Mouse (Mus musculus): ENCODE data around the gene Fkbp6.
"Not testable (repeated sequence)": the region's sequence is repeated elsewhere in the genome, so short reads cannot be mapped to it uniquely, and the experiment has no call there.

The Fkbp6 gene

DNA sequence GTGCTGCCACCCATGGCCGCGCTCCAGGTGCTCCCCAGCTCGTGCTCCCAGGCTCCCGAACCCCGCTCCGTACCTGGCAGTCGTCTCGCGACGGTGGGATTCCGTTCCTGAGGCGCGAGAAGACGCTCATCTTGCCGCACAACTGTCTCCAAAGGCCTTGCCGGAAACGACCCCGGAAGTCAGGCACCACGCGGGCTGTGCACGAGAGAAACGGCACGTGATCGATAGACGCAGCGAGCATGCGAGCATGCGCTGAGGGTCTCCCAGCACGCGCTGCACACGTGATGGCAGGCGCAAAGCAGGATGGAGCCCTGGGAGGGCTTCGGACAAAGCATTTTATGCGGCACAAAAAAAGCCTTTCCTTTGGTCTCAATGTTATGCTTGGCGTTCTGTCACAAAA, at the start of gene Fkbp6:
Fkbp6 (minus strand) TSS at position 183 of the 400 bp plus-strand sequence.
- DNase-seq, result no peak

DNA sequence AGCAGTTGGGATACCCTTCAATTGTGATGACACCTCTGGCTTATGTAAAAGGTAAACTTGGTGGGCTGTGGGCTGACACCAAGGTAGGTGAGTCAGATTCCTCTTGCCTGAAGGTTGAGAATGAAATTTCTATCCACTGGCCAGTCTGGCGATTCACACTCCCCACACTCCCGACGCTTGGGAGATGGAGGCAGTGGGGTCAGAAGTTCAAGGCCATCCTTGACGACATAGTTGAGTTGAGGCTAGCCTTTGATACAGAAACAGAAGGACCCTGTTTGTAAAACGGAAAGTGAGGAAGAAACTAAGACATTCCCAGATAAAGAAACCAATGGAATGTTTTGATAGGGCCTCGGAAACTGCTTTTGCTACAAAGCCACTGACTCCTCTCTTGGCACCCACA, 49.5 kb upstream of the Fkbp6 start:
- no peak for DNase-seq

DNA sequence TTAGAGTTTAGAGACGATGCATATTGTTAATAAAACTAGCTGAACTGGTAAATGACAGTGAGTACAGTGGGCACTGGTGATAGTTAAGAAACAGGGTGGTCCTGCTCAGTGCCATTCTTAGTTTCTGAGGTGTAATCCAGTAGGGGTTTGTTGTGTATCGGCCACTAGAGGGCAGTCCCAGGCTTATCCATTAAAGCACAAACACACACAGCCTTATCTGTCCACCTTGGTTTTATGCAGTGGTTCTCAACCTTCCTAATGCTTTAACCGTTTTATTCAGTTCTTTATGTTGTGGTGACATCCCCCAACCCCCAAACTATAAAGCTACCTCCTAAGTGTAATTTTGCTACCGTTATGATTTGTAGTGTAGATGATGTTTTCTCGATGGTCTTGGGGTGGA, 46.0 kb upstream of the Fkbp6 start:
- no peak for DNase-seq

DNA sequence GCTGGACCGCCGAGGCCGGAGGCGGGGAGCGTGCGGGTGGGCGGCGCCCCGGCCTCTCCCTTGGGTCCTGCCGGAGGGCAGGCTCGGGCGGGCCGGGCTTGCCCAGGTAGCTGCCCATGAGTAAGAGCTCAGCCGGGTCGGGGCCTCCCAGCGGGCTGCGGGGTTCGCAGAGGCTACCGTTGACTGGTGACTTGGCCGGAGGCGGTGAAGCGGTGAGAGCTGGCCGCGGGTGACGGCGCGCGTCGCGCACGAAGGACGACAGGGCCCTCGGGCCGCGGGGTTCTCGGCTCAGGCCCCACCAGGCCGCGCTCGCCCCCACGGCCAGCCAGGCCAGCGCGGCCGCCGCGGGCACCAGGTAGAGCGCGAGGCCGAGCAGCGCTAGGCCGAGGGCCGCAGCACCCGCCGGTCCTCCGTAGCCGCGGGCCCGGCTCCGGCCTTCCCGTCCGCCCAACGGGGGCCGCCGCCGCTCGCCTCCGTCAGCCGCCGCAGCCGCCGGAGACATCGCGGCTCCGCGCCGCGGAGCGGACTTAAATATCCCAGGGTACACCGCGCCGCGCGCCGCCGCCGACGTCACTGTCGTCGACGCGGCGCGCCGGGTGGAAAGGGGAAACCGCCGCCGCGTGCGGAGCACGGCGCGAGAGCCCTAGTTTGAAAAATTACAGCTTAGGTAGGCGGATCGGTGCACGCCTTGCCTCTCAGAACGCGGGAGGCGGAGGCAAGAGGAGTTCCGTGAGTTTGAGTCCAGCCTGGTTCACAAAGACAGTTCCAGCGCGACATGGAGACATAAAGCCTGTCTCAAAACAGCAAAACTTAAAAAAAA, 44.4 kb upstream of the Fkbp6 start, which contains the start of gene Pom121:
Pom121 (minus strand) TSS at position 543 of the 820 bp plus-strand sequence.
- DNase-seq, result peak; percentile 98

DNA sequence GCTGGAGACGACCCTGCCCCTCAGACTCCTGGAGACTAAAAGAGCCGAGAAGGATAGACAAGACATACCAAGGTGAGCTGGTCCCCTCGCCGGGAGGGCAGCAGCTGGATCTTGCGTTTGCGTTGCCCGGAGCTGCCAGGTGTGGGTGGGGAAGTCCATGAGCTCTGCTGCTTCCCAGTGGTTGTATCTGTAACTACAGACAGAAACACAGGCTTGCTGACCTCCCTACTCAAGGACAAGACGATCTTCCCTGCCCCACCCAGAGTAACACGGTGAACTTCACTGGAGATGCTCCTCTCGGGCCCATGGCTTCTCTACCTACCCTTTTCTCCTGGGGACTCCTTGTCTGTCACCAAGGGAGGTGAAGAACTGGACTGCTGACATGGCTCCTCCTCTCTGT, 33.9 kb upstream of the Fkbp6 start:
- peak; percentile 88 for DNase-seq

DNA sequence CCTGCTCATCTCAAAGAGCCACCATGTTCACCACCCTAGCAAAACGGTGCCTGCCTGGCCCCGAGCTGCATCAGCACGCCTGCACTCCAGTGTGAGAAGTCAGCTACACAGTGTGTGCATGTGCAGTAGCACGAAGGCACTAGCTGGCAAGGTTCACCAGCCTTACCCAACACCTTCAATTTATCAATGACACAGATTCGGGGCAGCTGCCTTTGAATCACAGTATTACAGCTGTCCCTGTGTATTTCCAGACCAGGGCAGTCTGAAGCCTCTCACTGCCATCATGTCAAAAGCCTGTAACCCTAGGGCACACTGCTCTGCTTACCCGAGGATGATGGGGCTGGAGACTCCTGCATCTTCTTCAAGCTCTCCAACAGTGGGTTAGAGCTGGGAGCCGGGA, 32.9 kb upstream of the Fkbp6 start:
- no peak for DNase-seq

DNA sequence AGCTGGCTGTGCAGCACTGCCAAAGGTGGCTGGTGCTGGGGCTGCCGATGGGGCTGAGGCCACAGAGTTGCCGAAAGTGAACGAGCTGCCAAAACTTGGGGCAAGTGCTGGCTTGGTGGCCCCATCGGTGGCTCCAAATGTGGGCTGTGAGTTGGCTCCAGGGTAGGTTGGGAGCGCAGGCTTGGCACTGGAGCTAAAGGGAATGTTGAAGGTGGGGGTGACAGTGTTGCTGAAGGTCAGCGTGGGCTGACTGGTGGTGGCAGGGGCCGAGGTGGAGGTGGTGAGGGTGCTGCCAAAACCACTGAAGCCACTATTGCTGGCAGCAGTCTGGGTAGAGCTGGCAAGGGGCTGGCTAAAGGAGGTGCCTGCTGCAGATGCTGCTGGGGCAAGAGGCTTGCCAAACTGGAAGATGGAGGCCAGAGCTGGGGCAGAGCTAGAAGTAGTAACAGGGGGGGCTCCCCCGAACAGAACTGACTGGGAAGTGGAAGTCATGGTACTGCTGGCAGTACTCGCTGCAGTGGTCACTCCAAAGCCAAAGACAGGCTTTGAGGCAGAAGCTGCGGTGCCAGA, 31.6 kb upstream of the Fkbp6 start:
- peak; percentile 97 for DNase-seq

DNA sequence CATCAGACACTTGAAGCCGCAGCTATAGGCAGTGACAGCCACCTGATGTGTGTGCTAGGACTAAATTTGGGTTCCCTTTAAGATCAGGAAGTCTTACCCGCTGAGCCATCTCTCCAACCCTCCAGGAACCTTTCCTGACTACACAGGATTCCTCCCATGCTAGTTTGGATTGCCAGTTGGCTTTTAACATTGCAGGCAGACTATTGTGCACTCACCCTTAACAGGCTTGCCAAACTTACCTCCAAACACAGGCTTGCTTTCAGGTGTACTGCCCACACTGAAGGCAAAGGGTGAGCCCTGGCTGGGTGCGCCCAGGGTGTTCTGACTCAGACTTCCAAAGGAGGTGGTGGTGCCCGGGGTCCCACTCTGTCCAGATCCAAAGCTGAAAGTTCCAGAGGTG, 30.8 kb upstream of the Fkbp6 start:
- no peak for DNase-seq

DNA sequence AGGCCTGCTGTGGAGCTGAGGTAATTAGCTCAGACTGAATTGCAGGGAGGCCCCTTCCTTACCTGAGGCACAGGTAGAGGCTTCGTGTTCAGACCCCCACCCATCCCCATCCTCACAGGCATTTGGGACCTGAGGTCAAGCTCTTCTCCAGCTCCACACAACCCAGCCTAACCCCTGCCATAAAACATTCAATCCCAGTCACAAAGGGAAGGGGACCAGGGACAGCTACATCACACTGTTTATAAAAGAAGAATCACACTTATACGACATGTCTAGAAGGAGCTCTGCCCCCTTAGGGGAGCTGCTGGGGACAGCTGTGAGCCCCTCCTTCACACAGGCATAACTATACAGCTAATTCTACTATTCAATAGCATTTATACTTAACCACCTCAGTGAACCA, 26.5 kb upstream of the Fkbp6 start:
- DNase-seq, result no peak

DNA sequence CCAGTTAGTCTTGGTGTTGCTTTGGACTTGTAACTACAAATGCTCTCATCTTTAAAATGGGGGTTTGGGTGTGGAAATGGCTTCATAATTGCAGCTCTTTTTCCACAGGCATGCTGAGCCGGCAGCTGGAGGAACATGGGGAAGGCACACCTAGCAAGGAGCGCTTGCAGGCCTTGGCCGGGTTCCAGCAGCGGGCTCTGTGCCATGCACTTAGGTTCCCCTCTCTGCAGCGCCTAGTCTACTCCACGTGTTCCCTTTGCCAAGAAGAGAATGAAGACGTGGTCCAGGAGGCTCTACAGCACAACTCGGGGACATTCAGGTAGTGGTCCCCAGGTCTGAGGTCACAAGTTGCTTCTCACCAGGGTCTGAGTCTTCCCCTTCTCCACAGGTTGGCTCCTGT, 25.3 kb upstream of the Fkbp6 start:
- no peak for DNase-seq

DNA sequence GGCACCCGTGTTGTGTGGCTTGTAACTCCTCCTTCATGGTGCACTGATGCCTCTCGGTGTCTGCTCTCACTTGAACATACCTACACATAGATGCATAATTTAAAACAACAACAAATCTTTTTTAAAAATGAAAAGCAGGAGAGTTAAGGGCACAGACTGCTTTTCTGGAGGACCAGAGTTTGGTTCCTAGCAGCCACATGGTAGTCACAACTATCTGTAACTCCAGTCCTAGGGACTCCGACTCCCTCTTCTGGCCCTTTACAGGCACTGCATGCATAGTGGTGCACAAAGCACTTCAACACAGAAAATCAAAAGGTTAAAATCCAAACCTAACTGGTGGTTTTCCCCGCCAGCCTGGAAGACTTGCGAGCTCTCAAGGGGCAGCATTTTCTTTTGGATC, 23.8 kb upstream of the Fkbp6 start:
- no peak for DNase-seq

DNA sequence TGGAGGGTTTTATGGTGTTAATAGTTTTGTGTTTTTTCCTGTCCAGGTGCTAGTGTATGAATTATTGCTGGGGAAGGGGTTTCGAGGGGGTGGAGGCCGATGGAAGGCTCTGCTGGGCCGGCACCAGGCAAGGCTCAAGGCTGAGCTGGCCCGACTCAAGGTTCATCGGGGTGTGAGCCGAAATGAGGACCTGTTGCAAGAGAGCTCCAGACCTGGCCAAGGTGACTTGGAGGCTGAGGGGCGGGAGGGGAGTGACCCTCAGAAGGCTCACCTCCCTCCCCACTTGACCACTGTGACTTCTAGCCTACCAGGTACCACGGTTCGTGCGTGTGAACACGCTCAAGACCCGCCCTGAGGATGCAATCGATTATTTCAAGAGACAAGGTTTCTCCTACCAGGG, 21.4 kb upstream of the Fkbp6 start:
- peak; percentile 92 for DNase-seq

DNA sequence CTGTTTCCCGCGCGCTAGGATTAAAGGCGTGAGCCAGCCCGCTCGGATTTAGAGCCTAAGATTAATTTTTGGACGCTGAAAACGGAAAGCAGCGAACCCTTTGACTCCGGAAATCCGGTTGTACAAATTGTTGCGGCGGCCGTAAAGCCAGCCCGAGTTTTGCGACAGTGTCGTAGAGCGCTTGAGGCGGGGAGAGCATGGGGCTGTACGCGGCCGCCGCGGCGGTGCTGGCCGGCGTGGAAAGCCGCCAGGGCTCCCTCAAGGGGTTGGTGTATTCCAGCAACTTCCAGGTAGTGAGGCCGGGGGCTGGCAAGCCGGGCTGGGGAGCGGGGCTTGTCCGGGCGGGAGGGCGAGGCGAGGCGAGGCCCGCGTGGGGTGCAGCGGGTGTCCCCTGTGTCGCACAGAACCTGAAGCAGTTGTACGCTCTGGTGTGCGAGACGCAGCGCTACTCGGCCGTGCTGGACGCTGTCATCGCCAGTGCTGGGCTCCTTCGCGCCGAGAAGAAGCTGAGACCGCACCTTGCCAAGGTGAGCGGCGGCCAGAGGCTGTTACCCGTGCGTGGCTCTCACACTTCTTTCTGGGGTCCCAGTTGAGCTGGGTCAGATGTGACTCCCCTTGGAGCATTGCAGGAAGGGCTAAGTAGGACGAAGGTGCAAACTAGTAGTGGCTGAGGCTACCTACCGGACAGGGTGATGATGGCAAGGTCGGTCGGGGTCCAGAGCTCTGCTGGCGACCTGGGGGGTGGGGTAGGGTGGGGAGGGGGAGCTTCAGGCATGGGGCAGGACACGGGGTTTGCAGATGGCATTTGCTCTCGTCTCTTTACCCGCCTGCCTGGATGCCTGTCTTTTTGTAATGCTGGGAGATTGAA, 20.2 kb upstream of the Fkbp6 start, which contains the start of gene Nsun5:
Nsun5 (plus strand) TSS at position 167 of the 868 bp plus-strand sequence.
- DNase-seq, result peak; percentile 99

DNA sequence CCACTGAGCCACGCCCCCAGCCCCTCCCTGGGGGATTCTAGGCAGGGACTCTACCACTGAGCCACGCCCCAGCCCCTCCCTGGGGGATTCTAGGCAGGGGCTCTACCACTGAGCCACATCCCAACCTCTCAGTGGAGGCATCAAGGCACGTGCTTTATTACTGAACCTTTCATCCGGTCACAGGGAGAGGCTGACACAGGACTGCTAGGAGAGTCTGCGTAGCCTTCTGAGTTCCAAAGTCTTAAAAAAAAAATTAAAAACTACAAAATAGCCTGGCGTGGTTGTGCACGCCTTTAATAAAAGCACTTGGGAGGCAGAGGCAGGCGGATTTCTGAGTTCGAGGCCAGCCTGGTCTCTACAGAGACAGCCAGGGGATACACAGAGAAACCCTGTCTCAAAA, 19.4 kb upstream of the Fkbp6 start:
- DNase-seq, result not testable (repeated sequence)

DNA sequence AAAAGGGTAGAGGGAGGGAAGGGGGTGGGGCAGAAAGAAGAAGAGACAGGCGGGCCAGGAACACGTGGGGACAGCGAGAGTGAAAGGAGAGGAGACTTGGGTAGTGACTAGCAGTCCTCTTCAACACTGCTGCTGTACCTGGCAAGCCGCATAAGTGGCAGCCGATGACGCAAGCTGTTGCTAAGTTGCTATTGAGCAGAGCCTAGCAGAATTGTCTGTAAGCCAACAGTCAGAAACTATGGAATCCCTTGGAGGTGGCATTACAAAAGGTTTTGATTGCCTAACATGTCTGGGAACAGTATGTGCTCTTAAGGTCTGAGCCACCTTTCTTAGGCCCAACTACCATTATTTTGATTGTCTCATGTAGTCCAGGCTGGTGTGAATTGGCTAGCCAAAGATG, 18.5 kb upstream of the Fkbp6 start:
- DNase-seq, result no peak

DNA sequence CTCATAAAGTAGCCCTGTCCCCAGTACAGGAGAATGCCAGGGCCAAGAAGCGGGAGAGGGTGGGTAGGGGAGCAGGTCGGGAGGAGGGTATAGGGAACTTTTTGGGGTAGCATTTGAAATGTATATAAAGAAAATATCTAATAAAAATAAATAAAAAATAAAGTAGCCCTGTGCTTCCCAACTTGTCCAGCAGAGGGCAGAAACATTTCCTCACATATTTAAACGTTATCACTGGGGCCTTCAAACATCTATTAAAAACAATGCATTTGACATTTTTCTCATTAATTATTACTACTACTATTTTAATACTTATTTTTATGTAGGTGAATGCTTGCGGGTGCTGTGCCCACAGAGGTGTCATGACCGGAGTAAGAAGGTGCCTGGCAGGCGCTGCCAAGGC, 18.0 kb upstream of the Fkbp6 start:
- DNase-seq, result no peak

DNA sequence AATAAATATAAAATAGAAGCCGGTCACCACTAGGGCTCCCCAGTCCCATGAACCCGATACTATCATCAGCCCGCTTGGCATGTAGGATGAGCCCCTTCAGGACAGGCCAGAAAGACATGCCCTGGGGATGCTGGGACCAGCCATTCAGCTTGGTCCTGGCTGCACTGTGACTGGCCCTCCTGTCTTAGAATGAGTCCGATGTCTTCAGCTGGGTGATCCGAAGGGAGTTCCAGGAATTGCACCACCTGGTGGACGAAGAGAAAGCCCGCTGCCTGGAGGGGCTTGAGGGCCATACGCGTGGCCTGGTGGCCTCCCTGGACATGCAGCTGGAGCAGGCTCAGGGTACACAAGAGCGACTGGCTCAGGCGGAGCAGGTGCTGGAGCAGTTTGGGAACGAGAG, 13.7 kb upstream of the Fkbp6 start:
- peak; percentile 90 for DNase-seq

DNA sequence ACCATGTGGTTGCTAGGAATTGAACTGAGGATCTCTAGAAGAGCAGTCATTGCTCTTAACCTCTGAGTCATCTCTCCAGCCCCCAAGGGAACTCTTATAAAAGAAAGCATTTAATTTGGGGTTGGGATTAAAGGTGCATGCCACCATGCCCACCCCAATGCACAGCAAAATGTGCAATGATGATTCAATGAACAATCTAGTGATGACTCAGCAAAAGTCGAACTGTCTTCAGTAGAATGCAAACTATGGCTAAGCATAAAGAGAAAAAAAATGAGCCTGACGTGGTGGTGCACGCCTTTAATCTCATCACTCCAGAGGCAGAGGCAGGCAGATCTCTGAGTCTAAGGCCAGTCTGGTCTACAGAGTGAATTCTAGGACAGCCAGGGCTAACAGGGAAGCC, 12.7 kb upstream of the Fkbp6 start:
- no peak for DNase-seq

DNA sequence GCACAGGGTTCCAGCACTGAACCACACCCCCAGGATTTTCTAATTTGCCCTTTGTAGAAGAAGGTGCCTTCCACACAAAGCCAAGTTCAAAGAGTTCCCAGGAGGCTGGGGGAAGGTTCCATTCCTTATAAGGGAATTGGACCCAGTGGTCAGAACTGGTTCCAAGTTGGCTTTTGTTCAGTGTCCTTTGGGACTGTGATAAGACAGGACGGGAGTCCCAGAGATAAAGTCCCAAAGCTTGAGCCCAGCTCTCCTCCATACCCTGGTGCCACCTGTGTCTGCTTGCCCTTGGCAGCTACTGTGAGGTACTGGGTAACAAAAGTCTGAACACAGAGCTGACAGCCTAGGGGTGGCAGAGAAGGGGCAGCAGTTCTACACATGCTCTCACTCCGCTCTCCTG, 9.9 kb upstream of the Fkbp6 start:
- peak; percentile 98 for DNase-seq

DNA sequence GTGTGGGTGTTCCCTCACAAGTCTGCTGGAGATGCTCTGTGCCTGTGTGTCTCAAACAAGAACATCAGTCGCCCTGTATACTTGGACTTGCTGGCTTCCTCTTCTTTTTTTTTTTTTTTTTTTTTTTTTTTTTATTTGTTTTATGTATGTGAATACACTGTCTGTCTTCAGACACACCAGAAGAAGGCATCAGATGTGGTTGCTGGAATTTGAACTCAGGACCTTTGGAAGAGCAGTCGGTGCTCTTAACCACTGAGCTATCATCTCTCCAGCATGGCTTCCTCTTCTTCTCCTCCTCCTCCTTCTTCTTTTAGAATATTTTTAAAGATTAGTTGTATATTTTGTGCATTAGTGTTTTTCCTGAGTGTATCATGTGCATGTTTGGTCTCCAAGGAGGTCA, 7.7 kb upstream of the Fkbp6 start:
- DNase-seq, result peak; percentile 95

DNA sequence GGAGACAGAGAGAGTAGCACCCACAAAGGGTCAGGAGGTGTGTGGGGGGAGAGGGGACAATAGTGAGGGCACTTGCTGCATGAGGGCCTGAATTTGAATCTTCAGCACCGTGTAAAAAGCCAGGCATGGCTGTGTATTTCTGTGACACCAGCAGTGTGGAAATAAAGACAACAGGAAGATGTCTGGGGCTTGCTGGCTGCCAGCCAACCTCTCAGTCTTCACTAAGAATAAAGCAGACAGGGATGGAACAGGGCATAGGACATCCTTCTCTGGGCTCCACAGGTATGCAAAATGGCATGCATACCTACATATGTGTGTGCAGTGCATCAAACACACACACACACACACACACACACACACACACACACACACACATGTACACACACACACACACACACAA, 6.2 kb upstream of the Fkbp6 start:
- no peak for DNase-seq

DNA sequence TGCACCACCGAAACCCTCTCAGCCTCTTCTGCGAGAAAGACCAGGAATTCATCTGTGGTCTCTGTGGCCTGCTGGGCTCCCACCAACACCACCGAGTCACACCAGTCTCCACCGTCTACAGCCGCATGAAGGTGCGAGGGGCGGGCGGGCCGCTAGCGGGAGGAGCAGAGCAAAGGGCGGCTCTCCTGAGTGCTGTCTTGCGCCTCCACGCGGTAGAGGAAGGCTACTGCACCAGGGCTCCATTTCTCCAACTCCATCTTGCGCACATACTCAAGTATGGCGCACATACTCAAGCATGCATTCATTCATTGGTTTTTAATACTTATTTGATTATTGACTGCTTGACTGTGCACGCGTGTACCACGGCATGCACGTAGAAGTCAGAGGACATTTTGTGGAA, 3.7 kb upstream of the Fkbp6 start:
- no peak for DNase-seq

DNA sequence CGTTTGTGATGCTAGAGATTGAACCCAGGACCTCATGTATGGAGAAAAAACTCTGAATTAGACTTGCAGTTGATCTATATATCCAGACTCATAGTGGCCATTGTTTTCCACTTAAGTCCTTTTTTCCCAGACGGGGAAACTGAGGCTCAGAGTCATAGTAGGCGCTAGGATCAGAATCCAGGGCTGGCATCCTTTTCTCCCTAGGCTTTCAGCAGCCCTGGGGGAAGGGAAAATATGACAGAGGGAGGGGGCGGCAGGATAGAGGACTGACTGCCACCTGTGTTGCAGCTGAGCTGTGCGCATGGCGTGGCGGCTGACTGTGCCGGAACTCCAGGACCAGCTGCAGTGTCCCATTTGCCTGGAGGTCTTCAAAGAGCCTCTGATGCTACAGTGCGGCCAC, 3.2 kb upstream of the Fkbp6 start, which contains the start of gene Trim50:
Trim50 (plus strand) TSS at position 301 of the 400 bp plus-strand sequence.
- no peak for DNase-seq

DNA sequence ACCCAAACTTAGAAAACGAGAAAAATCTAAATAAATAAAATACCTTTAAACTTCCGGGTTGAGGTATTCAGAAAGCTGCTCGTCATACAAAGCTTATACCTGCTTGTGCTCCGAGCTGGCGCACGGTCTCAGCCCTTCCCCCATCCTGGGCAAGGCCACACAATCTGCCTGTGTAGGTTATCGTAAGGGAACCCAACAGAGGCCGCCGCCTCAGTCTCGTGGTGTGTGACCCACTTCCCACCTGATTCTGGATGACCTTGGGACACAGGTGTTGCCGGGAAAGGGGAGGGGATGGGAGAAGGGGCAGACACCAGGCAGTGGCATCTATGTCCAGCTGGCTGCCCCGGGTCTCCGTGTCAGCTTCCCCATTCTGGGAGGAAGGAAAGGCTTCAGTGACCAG, 1.8 kb upstream of the Fkbp6 start:
- peak; percentile 91 for DNase-seq
